Mouse (Mus musculus) bone marrow macrophage, adult 2 months (primary cell): ENCODE measurements around the gene Svbp.

Experiments used
- CTCF ChIP-seq: IDR thresholded peaks from 2 replicates; pipeline ENCODE4 v1.5.1; 2012; ENCODE audit warnings: low read depth, mild to moderate bottlenecking, low read length, moderate library complexity
- POLR2A ChIP-seq: IDR thresholded peaks from 2 replicates; pipeline ENCODE4 v1.6.1; 2012; ENCODE audit warnings: mild to moderate bottlenecking, low read depth, low read length, borderline replicate concordance

GRCm38 (mm10) chr4:119239181-119239682 lies 44.1 kb downstream of the Svbp start:
- TF ChIP-seq CTCF (no peak), POLR2A (no peak)
